Mouse (Mus musculus): ENCODE measurements around the gene Suclg1.

Gene Suclg1

DNA sequence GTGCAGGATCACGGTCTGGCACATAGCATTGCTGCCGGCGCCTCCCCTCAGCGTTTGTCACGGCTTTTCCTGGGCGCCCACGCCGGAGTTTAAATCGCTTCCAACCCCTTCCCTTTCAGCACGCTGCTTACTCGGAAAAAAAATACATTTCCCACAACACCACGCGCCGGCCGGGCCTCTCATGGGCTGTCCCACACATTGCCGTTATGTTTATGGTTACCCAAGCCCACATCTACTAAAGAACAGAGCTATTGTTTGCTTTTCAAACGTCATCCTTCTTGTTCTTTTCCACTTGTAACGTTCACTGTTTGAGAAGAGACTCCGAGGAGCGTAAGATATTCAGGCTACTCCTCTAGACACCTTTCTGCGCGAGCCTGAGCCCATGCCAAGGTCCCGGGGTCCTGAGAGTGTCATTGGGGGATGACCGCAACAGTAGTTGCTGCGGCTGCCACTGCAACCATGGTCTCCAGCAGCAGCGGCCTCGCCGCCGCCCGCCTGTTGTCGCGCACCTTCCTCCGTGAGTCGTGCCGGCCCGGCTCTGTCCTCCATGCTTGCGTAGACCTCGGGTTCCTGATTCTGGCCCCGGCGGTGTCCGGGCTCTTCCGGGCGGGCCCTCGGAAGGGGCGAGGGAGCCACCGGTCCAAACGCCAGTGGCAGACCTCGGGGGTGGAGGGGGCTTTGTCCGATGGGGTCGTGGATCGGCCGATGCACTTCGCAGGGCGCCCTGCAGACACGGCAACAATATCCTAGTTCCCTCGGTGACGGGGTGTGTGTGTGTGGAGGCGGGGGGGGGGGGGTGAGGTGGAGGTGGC is at the start of gene Suclg1:
Suclg1 (plus strand) TSS at position 146 of the 812 bp plus-strand sequence.
- DNase-seq (ENCODE audit: extremely low spot score, low spot score), result peak; percentile 87

DNA sequence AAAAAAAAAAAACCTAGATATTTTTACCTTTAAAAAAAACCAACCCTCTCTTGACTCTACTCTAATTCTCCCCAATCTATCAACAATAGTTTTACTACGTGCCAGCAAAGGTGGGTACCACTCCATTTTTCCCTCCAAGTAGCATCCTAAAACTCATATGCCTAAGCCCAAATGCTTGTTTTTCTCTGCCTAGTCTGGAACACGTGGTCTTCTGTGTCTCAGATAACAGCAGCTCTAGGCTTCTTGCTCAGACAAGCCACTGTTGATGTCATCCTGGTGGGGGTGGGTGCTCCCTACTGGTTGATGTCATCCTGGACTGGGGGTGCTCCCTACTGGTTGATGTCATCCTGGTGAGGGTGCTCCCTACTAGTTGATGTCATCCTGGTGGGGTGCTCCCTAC is 44.5 kb upstream of the Suclg1 start:
- no peak for DNase-seq (ENCODE audit: extremely low spot score, low spot score)

- DNase-seq (ENCODE audit: extremely low spot score, low spot score), result no peak
Observed at GRCm38 (mm10) chr6:73204937-73205336, 43.2 kb upstream of the Suclg1 start.

- DNase-seq (ENCODE audit: extremely low spot score, low spot score), result no peak
Observed at GRCm38 (mm10) chr6:73209598-73209997, 38.6 kb upstream of the Suclg1 start.

- no peak for DNase-seq (ENCODE audit: extremely low spot score, low spot score)
Observed at GRCm38 (mm10) chr6:73210445-73210972, 37.7 kb upstream of the Suclg1 start.

DNA sequence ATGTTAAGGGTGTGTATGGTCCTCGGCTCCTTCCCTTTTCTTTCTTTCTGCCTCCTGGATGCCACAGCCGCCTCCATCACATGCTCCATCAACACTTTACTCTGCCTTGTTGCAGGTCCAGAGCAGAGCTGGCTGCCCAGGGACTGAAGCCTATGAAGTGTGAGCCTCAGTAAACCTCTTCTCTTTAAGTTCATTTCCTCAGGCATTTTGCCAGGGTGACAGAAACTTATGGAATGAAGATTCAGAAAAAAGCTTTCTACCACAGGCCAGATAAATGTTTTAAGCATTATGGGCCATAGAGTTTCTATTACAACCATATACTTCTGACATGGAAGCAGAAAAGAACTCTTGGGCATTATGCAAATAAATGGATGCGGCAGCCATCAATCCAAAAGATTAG is 37.1 kb upstream of the Suclg1 start:
- no peak for DNase-seq (ENCODE audit: extremely low spot score, low spot score)

GRCm38 (mm10) chr6:73211602-73212001 is 36.6 kb upstream of the Suclg1 start:
- no peak for DNase-seq (ENCODE audit: extremely low spot score, low spot score)

DNA sequence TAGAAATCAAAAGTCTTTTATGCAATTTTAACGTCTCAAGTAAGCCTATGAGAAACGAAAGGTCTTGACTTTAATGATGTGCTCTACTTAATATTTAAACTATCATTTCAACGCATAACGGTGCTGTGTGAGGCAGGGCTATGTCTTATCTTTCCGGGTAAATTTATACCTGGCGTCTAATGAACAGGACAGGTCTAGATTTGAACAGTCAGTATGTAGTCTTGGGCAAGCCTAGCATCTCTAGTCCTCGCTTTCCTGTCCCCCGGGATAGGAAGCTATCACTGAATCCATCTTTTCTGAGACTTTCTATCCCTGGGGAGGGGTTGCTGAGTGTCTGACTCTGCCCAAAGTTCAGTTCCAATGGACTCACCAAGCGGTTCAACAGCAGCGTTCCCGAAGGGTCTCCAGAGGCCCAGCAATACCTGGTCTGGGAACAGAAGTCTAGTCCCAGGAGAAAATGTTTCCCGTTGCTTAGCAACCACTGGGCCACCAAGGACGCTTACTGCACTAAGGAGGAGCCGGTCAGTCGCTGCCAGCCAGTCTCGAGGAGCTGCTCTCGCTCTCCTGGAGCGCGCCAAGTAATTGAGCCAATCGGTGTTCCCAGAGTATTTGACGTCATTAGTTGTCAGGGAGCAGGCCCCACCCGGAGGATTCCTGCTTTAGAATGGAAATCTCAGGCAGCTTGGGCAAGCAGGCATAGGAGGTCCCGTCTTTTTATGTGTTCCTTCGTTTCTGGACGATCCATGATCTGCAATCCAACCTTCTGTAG is 26.8 kb upstream of the Suclg1 start, which contains the start of gene Dnah6:
Dnah6 (minus strand) TSS at position 463 of the 769 bp plus-strand sequence.
- DNase-seq (ENCODE audit: extremely low spot score, low spot score), result peak; percentile 82

DNA sequence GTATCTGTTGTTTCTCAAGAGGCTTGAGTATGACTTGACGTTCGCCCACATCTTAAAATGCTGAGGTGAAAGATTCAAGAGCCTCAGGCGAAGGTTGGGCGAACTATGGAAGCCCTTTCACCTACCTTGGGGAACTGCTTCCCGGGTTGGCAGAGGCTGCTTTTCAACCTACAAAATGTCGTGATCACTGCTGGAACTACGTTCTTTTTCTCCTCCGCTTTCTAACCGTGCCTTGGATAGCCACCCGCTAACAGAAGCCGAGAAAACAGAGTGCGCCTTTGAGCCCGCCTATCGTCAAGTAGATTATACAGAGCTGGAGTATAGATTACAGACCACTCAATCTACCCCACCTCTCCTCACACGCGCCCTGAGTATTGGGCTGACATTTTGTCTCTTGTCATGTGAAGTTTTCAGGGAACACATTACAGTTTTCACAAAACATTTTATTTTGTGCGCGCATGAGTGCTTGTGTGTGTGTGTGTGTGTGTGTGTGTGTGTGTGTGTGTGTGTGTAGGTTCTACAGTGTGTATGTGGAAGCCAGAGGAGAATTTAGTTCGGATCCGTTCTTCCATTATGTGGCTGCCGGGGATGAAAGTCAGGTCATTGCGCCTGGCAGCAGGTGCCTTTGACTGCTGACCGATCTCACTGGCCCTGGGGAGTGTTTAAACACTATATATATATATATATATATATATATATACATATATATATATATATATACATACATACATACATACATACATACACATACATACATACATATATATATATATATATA is 26.0 kb upstream of the Suclg1 start:
- DNase-seq (ENCODE audit: extremely low spot score, low spot score), result no peak

GRCm38 (mm10) chr6:73222841-73223526 is 25.2 kb upstream of the Suclg1 start:
- DNase-seq (ENCODE audit: extremely low spot score, low spot score), result peak; percentile 39

DNA sequence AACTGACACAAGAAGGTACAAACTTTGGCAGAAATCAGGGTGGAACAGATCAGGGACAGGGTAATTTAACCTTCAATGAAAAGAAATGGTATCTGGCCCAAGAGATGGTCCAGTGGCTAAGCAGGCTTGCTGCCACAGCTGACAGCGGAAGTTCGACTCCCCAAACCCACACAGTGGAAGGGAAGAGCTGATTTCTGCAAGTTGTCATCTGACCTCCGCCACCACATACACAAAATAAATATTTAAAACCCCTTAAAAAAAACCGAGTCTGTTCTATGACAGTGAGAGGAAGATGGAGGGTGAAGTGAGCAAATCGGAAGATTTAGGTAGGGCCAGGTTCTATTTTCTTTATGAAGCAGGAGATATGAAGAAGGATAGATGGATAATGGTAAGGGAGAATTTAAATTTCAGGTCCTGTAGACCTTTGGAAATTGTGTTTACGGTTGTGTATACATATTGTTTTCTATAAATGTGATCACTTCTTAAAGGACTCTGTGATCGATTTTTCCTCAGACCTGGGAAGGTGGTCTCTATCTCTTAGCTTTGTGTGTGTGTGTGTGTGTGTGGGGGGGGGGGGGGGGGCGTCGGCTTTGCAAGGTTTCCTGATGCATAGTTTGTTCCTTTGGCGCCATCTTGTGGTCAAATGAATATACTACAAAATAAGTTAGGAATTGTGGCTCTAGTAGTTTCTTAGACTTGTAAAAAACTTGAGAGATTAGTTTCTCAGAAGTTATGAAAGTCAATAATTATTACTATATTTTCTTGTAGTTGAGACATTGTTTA is 20.6 kb upstream of the Suclg1 start:
- no peak for DNase-seq (ENCODE audit: extremely low spot score, low spot score)

DNA sequence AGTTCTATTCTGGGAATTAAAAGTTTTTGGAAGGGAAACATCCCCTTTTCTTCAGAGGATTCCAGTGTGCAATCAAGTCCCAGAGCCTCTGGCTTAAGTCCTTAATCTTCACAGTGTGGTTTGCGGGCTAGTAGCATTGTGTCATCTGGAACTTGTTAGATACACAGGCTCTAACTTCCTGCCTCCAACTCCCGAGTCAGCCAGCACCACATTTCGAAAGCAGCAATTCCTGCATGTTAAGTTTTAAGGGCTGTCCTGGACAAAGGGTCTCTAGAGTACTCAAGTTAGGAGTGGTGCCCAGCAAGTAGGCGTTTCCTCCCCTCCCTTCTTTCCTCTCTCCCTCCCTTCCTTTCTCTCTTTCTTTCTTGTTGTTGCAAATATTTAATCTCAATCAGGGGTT is 19.8 kb upstream of the Suclg1 start:
- no peak for DNase-seq (ENCODE audit: extremely low spot score, low spot score)

DNA sequence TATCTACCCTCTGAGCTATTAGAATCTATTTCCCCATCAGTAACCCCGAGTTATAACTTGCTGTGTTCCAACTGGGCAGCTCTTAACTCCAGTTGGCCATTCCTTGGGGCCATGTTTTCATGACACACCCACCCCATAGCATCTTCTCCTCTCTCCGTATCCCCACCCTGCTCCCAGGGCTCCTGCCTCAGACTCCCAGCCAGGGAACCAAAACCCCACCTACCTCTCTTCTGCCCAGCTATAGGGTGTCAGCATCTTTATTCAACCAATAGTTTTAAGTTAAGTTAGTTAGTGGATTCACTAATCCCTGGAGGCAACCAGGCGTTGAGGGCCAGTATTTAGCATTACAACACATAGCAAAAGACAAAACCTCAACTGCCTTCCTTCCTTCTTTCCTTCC is 19.3 kb upstream of the Suclg1 start:
- DNase-seq (ENCODE audit: extremely low spot score, low spot score), result no peak

DNA sequence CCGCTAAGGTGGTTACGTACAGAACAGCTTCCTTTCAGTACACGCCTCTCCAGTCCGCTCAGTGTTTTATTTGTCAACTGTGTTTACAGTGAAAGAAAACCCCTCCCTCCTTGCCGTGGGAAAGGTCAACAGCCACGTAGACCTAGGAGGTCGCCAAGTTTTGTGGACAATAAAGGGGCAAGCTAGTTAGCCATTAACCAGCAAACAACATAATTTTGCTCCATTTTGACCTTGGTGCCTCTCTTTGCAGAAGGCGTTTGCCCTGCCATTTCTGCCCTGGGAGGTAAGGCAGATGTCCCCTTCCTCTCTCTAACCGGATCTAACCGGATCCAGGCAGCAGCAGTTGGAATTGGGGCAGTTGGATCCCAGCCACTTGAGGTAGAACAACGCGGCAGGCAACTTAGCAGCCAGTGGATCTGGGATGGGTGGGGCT is 16.0 kb upstream of the Suclg1 start:
- DNase-seq (ENCODE audit: extremely low spot score, low spot score), result no peak

GRCm38 (mm10) chr6:73233202-73233726 is 14.9 kb upstream of the Suclg1 start:
- no peak for DNase-seq (ENCODE audit: extremely low spot score, low spot score)

- no peak for DNase-seq (ENCODE audit: extremely low spot score, low spot score)
Observed at GRCm38 (mm10) chr6:73234302-73234900, 13.8 kb upstream of the Suclg1 start.

GRCm38 (mm10) chr6:73235650-73236049 is 12.5 kb upstream of the Suclg1 start:
- no peak for DNase-seq (ENCODE audit: extremely low spot score, low spot score)

DNA sequence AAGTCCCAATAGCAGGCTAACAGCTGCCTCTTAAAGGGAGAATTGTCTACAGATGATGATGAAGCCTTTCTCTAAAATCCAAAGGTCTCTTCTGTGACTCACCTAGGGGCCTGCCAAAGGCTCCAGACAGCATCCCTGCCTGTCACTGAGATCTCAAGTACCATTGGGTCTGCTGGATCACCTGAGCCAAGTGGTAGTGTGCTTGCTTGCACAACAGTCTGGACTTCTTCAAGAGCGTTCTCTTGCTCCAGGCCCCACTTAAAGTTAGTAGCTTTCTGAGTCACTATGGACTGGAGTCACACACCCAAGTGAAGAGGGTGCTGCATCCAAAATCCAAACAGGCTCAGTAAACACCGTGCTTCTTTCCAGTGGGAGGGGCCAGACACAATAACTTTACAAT is 1.4 kb upstream of the Suclg1 start:
- no peak for DNase-seq (ENCODE audit: extremely low spot score, low spot score)

DNA sequence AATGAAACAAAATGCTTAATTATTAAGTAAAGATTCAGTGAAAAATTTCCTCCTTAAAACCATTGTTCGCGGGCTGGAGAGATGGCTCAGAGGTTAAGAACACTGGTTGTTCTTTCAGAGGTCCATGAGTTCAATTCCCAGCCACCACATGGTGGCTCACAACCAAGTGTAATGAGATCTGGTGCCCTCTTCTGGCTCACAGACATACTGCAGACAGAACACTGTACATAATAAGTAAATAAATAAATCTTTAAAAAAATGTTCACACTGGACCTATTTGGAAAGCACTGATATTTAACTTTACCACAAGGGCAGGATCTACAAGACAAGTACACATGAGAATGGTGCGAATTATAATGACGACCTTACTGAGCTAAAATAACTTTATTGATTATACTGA is 730 bp upstream of the Suclg1 start:
- DNase-seq (ENCODE audit: extremely low spot score, low spot score), result no peak

GRCm38 (mm10) chr6:73249049-73249422 is 854 bp downstream of the Suclg1 start:
- no peak for DNase-seq (ENCODE audit: extremely low spot score, low spot score)

Measured in neural tube, embryonic 10.5 days (tissue).